8 mouse cellular contexts compared by ENCODE assay signal in the genomic region with DNA sequence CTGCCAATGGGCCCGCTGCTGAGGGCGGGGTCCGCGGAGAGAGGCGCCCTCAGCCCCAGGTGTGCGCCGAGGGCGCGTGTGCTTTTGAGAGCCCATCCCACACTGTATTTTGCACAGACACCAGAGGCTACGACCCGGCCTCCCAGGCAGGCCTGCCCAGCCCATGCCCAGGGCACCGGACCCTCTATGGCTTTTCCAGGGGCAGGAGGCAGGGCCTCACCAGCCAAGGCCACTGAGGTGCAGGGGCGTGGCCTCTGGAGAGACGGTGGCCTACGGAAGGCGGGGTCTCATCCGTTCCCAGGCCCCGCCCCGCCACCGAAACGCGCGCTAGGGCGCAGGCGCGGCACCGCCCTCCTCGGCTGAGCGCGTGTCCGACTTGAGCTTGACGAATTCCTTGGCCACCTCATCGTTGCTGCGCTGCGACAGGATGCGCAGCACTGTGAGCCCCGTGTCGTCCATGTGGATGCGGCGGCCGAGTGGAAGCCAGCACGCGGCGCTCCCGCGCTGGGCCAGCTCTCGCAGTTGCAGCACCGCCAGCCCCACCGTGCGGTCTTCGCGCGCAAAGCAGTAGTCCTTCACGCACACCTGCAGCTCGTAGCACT. TPM values are rescaled to one million over a fixed set of nuclear protein-coding genes. Genes with fewer than 3 reads are reported as not detected.
DNase-seq lines count a peak whose midpoint lies in the region; ATAC-seq lines count a peak whose summit lies in the region.

No protein-coding gene starts in this region.

- peak overlapping the region; percentile 47 for H3K4me3 ChIP-seq in hindbrain, embryonic 13.5 days

- peak overlapping the region; percentile 90 for H3K4me2 ChIP-seq in hindbrain, embryonic 13.5 days

- H3K4me1 ChIP-seq in hindbrain, embryonic 13.5 days (replicated peaks): peaks cover 23% of the 10 kb centered on the region

- peak overlapping the region; percentile 86 for H3K27ac ChIP-seq in hindbrain, embryonic 13.5 days

- H3K36me3 ChIP-seq in hindbrain, embryonic 13.5 days: peaks cover 31% of the 10 kb centered on the region

- ATAC-seq in hindbrain, embryonic 13.5 days (ENCODE audit: low FRiP score): peak; percentile 88

- peaks cover 42% of the 10 kb centered on the region for H3K27me3 ChIP-seq in hindbrain, embryonic 13.5 days

- H3K9ac ChIP-seq in hindbrain, embryonic 13.5 days: peak overlapping the region; percentile 80

- no peaks in the 10 kb centered on the region; the same call in 1 of the 2 replicates for H3K9me3 ChIP-seq in hindbrain, embryonic 13.5 days

- under 1% methylated on average over 55 of the region's 55 CpGs for WGBS in hindbrain, embryonic 13.5 days

- peak; percentile 97 for DNase-seq in Muller cell, postnatal 12 days (ENCODE audit: inconsistent ontology term)
- DNase-seq in cerebellum, postnatal 10 days: peak; percentile 95 to 96
- peak; percentile 87 to 90 for DNase-seq in frontal cortex, postnatal 10 days (ENCODE audit: low spot score in 2 of 2)
- peak; percentile 79 to 80 for DNase-seq in layer of hippocampus, postnatal 25 days (ENCODE audit: extremely low spot score in 1 of 2, low spot score in 1 of 2)
- peak; percentile 94 for DNase-seq in lung, postnatal 25 days (ENCODE audit: low spot score)
- DNase-seq in retina, embryonic 14.5 days (ENCODE audit: low spot score): peak; percentile 92
- DNase-seq in thymus, postnatal 4 days: peak; percentile 97

RNA-seq across cellular contexts. Expression of a gene that starts 18.4 kb away (rescaled TPM):
- polyA plus RNA-seq in hindbrain, embryonic 13.5 days (2015; fragmentation: Nextera tagmentation; extraction: Ambion mirVana): 57.5 and 63.2 TPM in 2 replicates
- total RNA-seq in layer of hippocampus, postnatal 25 days (2021): 10 to 100 TPM; 56.7 to 58.7 TPM

RNA-seq across cellular contexts. Expression of a gene that starts 31.7 kb away (rescaled TPM):
- 6.9 and 8.2 TPM in 2 replicates for polyA plus RNA-seq in hindbrain, embryonic 13.5 days (2015; fragmentation: Nextera tagmentation; extraction: Ambion mirVana)
- 1 to 10 TPM; 2.7 to 4.3 TPM for total RNA-seq in layer of hippocampus, postnatal 25 days (2021)

RNA-seq across cellular contexts. Expression of a gene that starts 37.2 kb away (rescaled TPM):
- polyA plus RNA-seq in hindbrain, embryonic 13.5 days (2015; fragmentation: Nextera tagmentation; extraction: Ambion mirVana): 197 and 204 TPM in 2 replicates
- total RNA-seq in layer of hippocampus, postnatal 25 days (2021): 10 to 100 TPM; 36.3 to 38.9 TPM

RNA-seq across cellular contexts. Expression of a gene that starts 42.4 kb away (rescaled TPM):
- 18.0 and 18.9 TPM in 2 replicates for polyA plus RNA-seq in hindbrain, embryonic 13.5 days (2015; fragmentation: Nextera tagmentation; extraction: Ambion mirVana)
- total RNA-seq in layer of hippocampus, postnatal 25 days (2021): 100 to 1,000 TPM; 235 to 291 TPM

RNA-seq across cellular contexts. Expression of a gene that starts 46.9 kb away (rescaled TPM):
- polyA plus RNA-seq in hindbrain, embryonic 13.5 days (2015; fragmentation: Nextera tagmentation; extraction: Ambion mirVana): 3.5 TPM in 2 replicates
- 1 to 10 TPM; 4.9 to 5.6 TPM for total RNA-seq in layer of hippocampus, postnatal 25 days (2021)

Comparison
In these comparisons a context has a peak if more than half of its experiments do, and no peak if none do; other contexts are left out.
1. Peak in every context shown above with its lines: DNase-seq, ATAC-seq, H3K4me3 ChIP-seq and H3K27ac ChIP-seq.